Mouse (Mus musculus): ENCODE measurements at regions not wholly inside any gene's neighbourhood (a gene's known extent, or its start where the extent isn't known, plus 50 kb on each side); places are given as distances from the start of the nearest gene placed in this dataset.

GRCm38 (mm10) chr2:79519799-79520449, 63.3 kb upstream of the Cerkl start:
- TF ChIP-seq CTCF (IDR thresholded peaks at IDR 0.05): no peak
- no peak overlapping the region for H3K4me3 ChIP-seq (ENCODE audit: low read depth, low read length)
- H3K36me3 ChIP-seq (ENCODE audit: insufficient read depth, low read length): no peaks in the 10 kb centered on the region
- ATAC-seq (ENCODE audit: low FRiP score): no peak
- DNase-seq (ENCODE audit: low spot score): no peak
- WGBS: 19% methylated on average over 6 of the region's 6 CpGs
- no peaks in the 10 kb centered on the region for H3K9me3 ChIP-seq (ENCODE audit: low read length)
- H3K27me3 ChIP-seq (ENCODE audit: insufficient read depth, low read length): no peaks in the 10 kb centered on the region
- no peaks in the 10 kb centered on the region for H3K4me1 ChIP-seq (ENCODE audit: insufficient read depth, low read length)
- H3K27ac ChIP-seq (ENCODE audit: low read depth, low read length): no peak overlapping the region
- H3K9ac ChIP-seq (replicated peaks; ENCODE audit: low read length, poor library complexity, severe bottlenecking): no peak overlapping the region
- H3K4me2 ChIP-seq (ENCODE audit: low read depth, low read length, poor library complexity, severe bottlenecking): no peak overlapping the region

- Histone ChIP-seq H3K27me3 (ENCODE audit: insufficient read depth, low read length) (no peaks in the 10 kb centered on the region), H3K4me1 (ENCODE audit: insufficient read depth, low read length) (no peaks in the 10 kb centered on the region), H3K4me2 (ENCODE audit: low read depth, low read length, poor library complexity, severe bottlenecking) (no peak overlapping the region), H3K4me3 (ENCODE audit: low read depth, low read length) (no peak overlapping the region), H3K9me3 (ENCODE audit: low read length) (no peaks in the 10 kb centered on the region), H3K9ac (replicated peaks; ENCODE audit: low read length, poor library complexity, severe bottlenecking) (no peak overlapping the region), H3K27ac (ENCODE audit: low read depth, low read length) (no peak overlapping the region), H3K36me3 (ENCODE audit: insufficient read depth, low read length) (no peaks in the 10 kb centered on the region)
- ATAC-seq (ENCODE audit: low FRiP score): no peak
- no peak for TF ChIP-seq CTCF (IDR thresholded peaks at IDR 0.05)
- WGBS: 87% methylated on average over 4 of the region's 4 CpGs
- DNase-seq (ENCODE audit: low spot score): no peak
These were observed 66.9 kb upstream of the Cerkl start for GRCm38 (mm10) chr2:79523441-79523840.

- 30% methylated on average over 5 of the region's 5 CpGs for WGBS
- H3K4me3 ChIP-seq (ENCODE audit: low read depth, low read length): no peak overlapping the region
These were observed 70.9 kb upstream of the Cerkl start for GRCm38 (mm10) chr2:79527529-79527928.

GRCm38 (mm10) chr2:79528347-79528990, 71.9 kb upstream of the Cerkl start:
- H3K4me1 ChIP-seq (ENCODE audit: insufficient read depth, low read length): peaks cover 7% of the 10 kb centered on the region; the same call in 1 of the 2 replicates
- H3K4me3 ChIP-seq (ENCODE audit: low read depth, low read length): no peak overlapping the region
- no peaks in the 10 kb centered on the region for H3K9me3 ChIP-seq (ENCODE audit: low read length)
- no peak overlapping the region for H3K4me2 ChIP-seq (ENCODE audit: low read depth, low read length, poor library complexity, severe bottlenecking)
- DNase-seq (ENCODE audit: low spot score): no peak
- H3K27ac ChIP-seq (ENCODE audit: low read depth, low read length): no peak overlapping the region; the same call in 1 of the 2 replicates
- 56% methylated on average over 18 of the region's 18 CpGs for WGBS
- H3K27me3 ChIP-seq (ENCODE audit: insufficient read depth, low read length): no peaks in the 10 kb centered on the region
- TF ChIP-seq CTCF (IDR thresholded peaks at IDR 0.05): no peak
- H3K9ac ChIP-seq (replicated peaks; ENCODE audit: low read length, poor library complexity, severe bottlenecking): no peak overlapping the region
- no peaks in the 10 kb centered on the region for H3K36me3 ChIP-seq (ENCODE audit: insufficient read depth, low read length)
- ATAC-seq (ENCODE audit: low FRiP score): peak; percentile 27; the same call in 1 of the 2 replicates

More at GRCm38 (mm10) chr2:79527529-79527928, 70.9 kb upstream of the Cerkl start:
- H3K9ac ChIP-seq (replicated peaks; ENCODE audit: low read length, poor library complexity, severe bottlenecking): no peak overlapping the region
- ATAC-seq (ENCODE audit: low FRiP score): no peak
- H3K4me2 ChIP-seq (ENCODE audit: low read depth, low read length, poor library complexity, severe bottlenecking): no peak overlapping the region
- TF ChIP-seq CTCF (IDR thresholded peaks at IDR 0.05): no peak
- DNase-seq (ENCODE audit: low spot score): no peak
- no peaks in the 10 kb centered on the region for H3K9me3 ChIP-seq (ENCODE audit: low read length)
- H3K27ac ChIP-seq (ENCODE audit: low read depth, low read length): no peak overlapping the region
- H3K36me3 ChIP-seq (ENCODE audit: insufficient read depth, low read length): no peaks in the 10 kb centered on the region
- peaks cover 7% of the 10 kb centered on the region; the same call in 1 of the 2 replicates for H3K4me1 ChIP-seq (ENCODE audit: insufficient read depth, low read length)
- no peaks in the 10 kb centered on the region for H3K27me3 ChIP-seq (ENCODE audit: insufficient read depth, low read length)

- peaks cover 7% of the 10 kb centered on the region; the same call in 1 of the 2 replicates for H3K4me1 ChIP-seq (ENCODE audit: insufficient read depth, low read length)
- no peak for DNase-seq (ENCODE audit: low spot score)
- WGBS: 20% methylated on average over 2 of the region's 2 CpGs
- H3K36me3 ChIP-seq (ENCODE audit: insufficient read depth, low read length): no peaks in the 10 kb centered on the region
- H3K27me3 ChIP-seq (ENCODE audit: insufficient read depth, low read length): no peaks in the 10 kb centered on the region
- ATAC-seq (ENCODE audit: low FRiP score): no peak
- H3K9ac ChIP-seq (replicated peaks; ENCODE audit: low read length, poor library complexity, severe bottlenecking): no peak overlapping the region
- no peak overlapping the region for H3K27ac ChIP-seq (ENCODE audit: low read depth, low read length)
- H3K4me2 ChIP-seq (ENCODE audit: low read depth, low read length, poor library complexity, severe bottlenecking): no peak overlapping the region
- no peak overlapping the region for H3K4me3 ChIP-seq (ENCODE audit: low read depth, low read length)
- no peaks in the 10 kb centered on the region for H3K9me3 ChIP-seq (ENCODE audit: low read length)
- TF ChIP-seq CTCF (IDR thresholded peaks at IDR 0.05): no peak
These were observed 72.6 kb upstream of the Cerkl start for GRCm38 (mm10) chr2:79529185-79529584.

GRCm38 (mm10) chr2:79532610-79533160, 76.1 kb upstream of the Cerkl start:
- no peak overlapping the region for H3K4me2 ChIP-seq (ENCODE audit: low read depth, low read length, poor library complexity, severe bottlenecking)
- no peak for TF ChIP-seq CTCF (IDR thresholded peaks at IDR 0.05)
- no peaks in the 10 kb centered on the region for H3K27me3 ChIP-seq (ENCODE audit: insufficient read depth, low read length)
- ATAC-seq (ENCODE audit: low FRiP score): no peak
- WGBS: 75% methylated on average over 3 of the region's 3 CpGs
- H3K9me3 ChIP-seq (ENCODE audit: low read length): no peaks in the 10 kb centered on the region
- no peak for DNase-seq (ENCODE audit: low spot score)
- no peak overlapping the region for H3K27ac ChIP-seq (ENCODE audit: low read depth, low read length)
- H3K9ac ChIP-seq (replicated peaks; ENCODE audit: low read length, poor library complexity, severe bottlenecking): no peak overlapping the region
- no peak overlapping the region for H3K4me3 ChIP-seq (ENCODE audit: low read depth, low read length)
- peaks cover 7% of the 10 kb centered on the region; the same call in 1 of the 2 replicates for H3K4me1 ChIP-seq (ENCODE audit: insufficient read depth, low read length)
- no peaks in the 10 kb centered on the region for H3K36me3 ChIP-seq (ENCODE audit: insufficient read depth, low read length)
